Mouse (Mus musculus) embryonic facial prominence, embryonic 11.5 days (tissue): ENCODE results near the gene Hgd. TPM values are rescaled to one million over a fixed set of nuclear protein-coding genes. Genes with fewer than 3 reads are reported as not detected.

Experiments used
- ATAC-seq: fragments of 200-750 bp; cut with Nextera tagmentation; replicated peaks from 2 replicates; pipeline ENCODE4 v1.8.0; 2017; ENCODE audit warnings: low read depth; ENCODE audit not compliant: insufficient number of reproducible peaks, low FRiP score, low TSS enrichment
- DNase-seq: peaks from one replicate; pipeline ENCODE4 v3.0.0-alpha.2; 2015; ENCODE audit warnings: low spot score
- H3K27ac ChIP-seq: fragments of 300-500 bp; sonication (generic); replicated peaks from 2 replicates; pipeline ENCODE4 v1.5.1; 2014; ENCODE audit warnings: mild to moderate bottlenecking, low read depth, low read length, control low read depth
- H3K27me3 ChIP-seq: fragments of 300-500 bp; sonication (generic); 2 replicates; pipeline ENCODE4 v1.6.1; 2014; ENCODE audit warnings: mild to moderate bottlenecking, low read length, moderate library complexity, mixed read lengths; ENCODE audit not compliant: control insufficient read depth, insufficient read depth
- H3K36me3 ChIP-seq: fragments of 300-500 bp; sonication (generic); replicated peaks from 2 replicates; pipeline ENCODE4 v1.6.1; 2014; ENCODE audit warnings: low read depth, mild to moderate bottlenecking, low read length, moderate library complexity, mixed read lengths; ENCODE audit not compliant: control insufficient read depth, insufficient read depth
- H3K4me1 ChIP-seq: fragments of 300-500 bp; sonication (generic); 2 replicates; pipeline ENCODE4 v1.6.1; 2014; ENCODE audit warnings: low read length, mixed read lengths; ENCODE audit not compliant: control insufficient read depth, insufficient read depth
- H3K4me2 ChIP-seq: fragments of 300-500 bp; sonication (generic); 2 replicates; pipeline ENCODE4 v1.6.1; 2014; ENCODE audit warnings: low read depth, mild to moderate bottlenecking, control low read depth, low read length, moderate library complexity
- H3K4me3 ChIP-seq: fragments of 300-500 bp; sonication (generic); 2 replicates; pipeline ENCODE4 v1.5.1; 2014; ENCODE audit warnings: low read depth, low read length, control low read depth
- H3K9ac ChIP-seq: fragments of 300-500 bp; sonication (generic); replicated peaks from 2 replicates; pipeline ENCODE4 v1.6.1; 2014; ENCODE audit warnings: mild to moderate bottlenecking, control low read depth, low read length
- H3K9me3 ChIP-seq: fragments of 300-500 bp; sonication (generic); replicated peaks from 2 replicates; pipeline ENCODE4 v1.6.1; 2016; ENCODE audit warnings: mild to moderate bottlenecking, low read length, inconsistent platforms, mixed read lengths; ENCODE audit not compliant: control insufficient read depth
- WGBS: fragments of 180-500 bp; shearing (Covaris S2); extraction: QIAGEN DNeasy Blood & Tissue Kit; methylation state at CpG from one replicate; pipeline ENCODE4 v1.1.7; 2014; 5-methylcytosine and 5-hydroxymethylcytosine counted together
- polyA plus RNA-seq: library from polyadenylated mRNA; unstranded; fragments of >200 nt; fragmentation: Nextera tagmentation; extraction: Ambion mirVana; gene quantifications from 2 replicates; pipeline ENCODE4 v1.2.1, GENCODE M21; 2014

Gene Hgd
- polyA plus RNA-seq, 1 experiment from 2014 or later = not detected

GRCm38 (mm10) chr16:37656796-37657195 lies 76.8 kb downstream of the Hgd start:
- H3K9ac ChIP-seq = no peak overlapping the region
- no peak overlapping the region for H3K27ac ChIP-seq
- no peak for ATAC-seq
- H3K9me3 ChIP-seq = no peaks in the 10 kb centered on the region
- H3K36me3 ChIP-seq = no peaks in the 10 kb centered on the region
- no peak for DNase-seq
- H3K4me3 ChIP-seq = no peak overlapping the region
- H3K27me3 ChIP-seq = no peaks in the 10 kb centered on the region
- no peaks in the 10 kb centered on the region for H3K4me1 ChIP-seq
- H3K4me2 ChIP-seq = no peak overlapping the region
- WGBS = 73% methylated on average over 7 of the region's 7 CpGs

- H3K4me1 ChIP-seq = no peaks in the 10 kb centered on the region
- DNase-seq (no peak), ATAC-seq (no peak)
- no peaks in the 10 kb centered on the region for H3K36me3 ChIP-seq
- H3K27ac ChIP-seq = no peak overlapping the region
- 77% methylated on average over 9 of the region's 9 CpGs for WGBS
- no peak overlapping the region for H3K4me2 ChIP-seq
- H3K4me3 ChIP-seq = no peak overlapping the region
- no peak overlapping the region for H3K9ac ChIP-seq
- H3K27me3 ChIP-seq = no peaks in the 10 kb centered on the region
- H3K9me3 ChIP-seq = no peaks in the 10 kb centered on the region
These were observed 83.9 kb downstream of the Hgd start for GRCm38 (mm10) chr16:37663643-37664459.

- DNase-seq (no peak), ATAC-seq (no peak)
- Histone ChIP-seq H3K4me1 (no peaks in the 10 kb centered on the region), H3K4me2 (no peak overlapping the region), H3K27me3 (no peaks in the 10 kb centered on the region), H3K27ac (no peak overlapping the region), H3K36me3 (no peaks in the 10 kb centered on the region), H3K9me3 (no peaks in the 10 kb centered on the region), H3K9ac (no peak overlapping the region), H3K4me3 (no peak overlapping the region)
- WGBS = 64% methylated on average over 5 of the region's 5 CpGs
These were observed 85.5 kb downstream of the Hgd start for GRCm38 (mm10) chr16:37665394-37665935.

- DNase-seq (no peak), ATAC-seq (no peak)
- Histone ChIP-seq H3K27me3 (no peaks in the 10 kb centered on the region), H3K27ac (no peak overlapping the region), H3K36me3 (no peaks in the 10 kb centered on the region), H3K4me2 (no peak overlapping the region), H3K9ac (no peak overlapping the region), H3K4me1 (no peaks in the 10 kb centered on the region), H3K9me3 (no peaks in the 10 kb centered on the region), H3K4me3 (no peak overlapping the region)
- WGBS = 44% methylated on average over 4 of the region's 4 CpGs
These were observed 90.8 kb downstream of the Hgd start for GRCm38 (mm10) chr16:37670666-37671283.

- Histone ChIP-seq H3K27ac (no peak overlapping the region), H3K4me1 (no peaks in the 10 kb centered on the region), H3K4me3 (no peak overlapping the region), H3K9ac (no peak overlapping the region), H3K36me3 (no peaks in the 10 kb centered on the region), H3K4me2 (no peak overlapping the region), H3K9me3 (no peaks in the 10 kb centered on the region), H3K27me3 (no peaks in the 10 kb centered on the region)
- 88% methylated on average over 5 of the region's 5 CpGs for WGBS
- DNase-seq = no peak
- no peak for ATAC-seq
These were observed 95.4 kb downstream of the Hgd start for GRCm38 (mm10) chr16:37675326-37675725.

- no peak overlapping the region for H3K27ac ChIP-seq
- H3K4me2 ChIP-seq = no peak overlapping the region
- DNase-seq (no peak), ATAC-seq (no peak)
- H3K4me1 ChIP-seq = no peaks in the 10 kb centered on the region
- no peak overlapping the region for H3K9ac ChIP-seq
- no peaks in the 10 kb centered on the region for H3K27me3 ChIP-seq
- WGBS = 52% methylated on average over 17 of the region's 17 CpGs
- H3K4me3 ChIP-seq = no peak overlapping the region
- H3K9me3 ChIP-seq = no peaks in the 10 kb centered on the region
- H3K36me3 ChIP-seq = no peaks in the 10 kb centered on the region
These were observed 96.2 kb downstream of the Hgd start for GRCm38 (mm10) chr16:37676024-37676676.

- Histone ChIP-seq H3K27me3 (no peaks in the 10 kb centered on the region), H3K4me1 (no peaks in the 10 kb centered on the region), H3K4me3 (no peak overlapping the region), H3K27ac (no peak overlapping the region), H3K36me3 (no peaks in the 10 kb centered on the region), H3K9me3 (no peaks in the 10 kb centered on the region), H3K9ac (no peak overlapping the region), H3K4me2 (no peak overlapping the region)
- DNase-seq (no peak), ATAC-seq (no peak)
- WGBS = 43% methylated on average over 4 of the region's 4 CpGs
These were observed 96.7 kb downstream of the Hgd start for GRCm38 (mm10) chr16:37676677-37677072.

- WGBS = 80% methylated on average over 8 of the region's 8 CpGs
- no peaks in the 10 kb centered on the region for H3K4me1 ChIP-seq
- H3K9me3 ChIP-seq = no peaks in the 10 kb centered on the region
- H3K9ac ChIP-seq = no peak overlapping the region
- H3K27ac ChIP-seq = no peak overlapping the region
- H3K4me2 ChIP-seq = no peak overlapping the region
- no peaks in the 10 kb centered on the region for H3K36me3 ChIP-seq
- DNase-seq = no peak
- no peak overlapping the region for H3K4me3 ChIP-seq
- H3K27me3 ChIP-seq = no peaks in the 10 kb centered on the region
- ATAC-seq = no peak
These were observed 97.6 kb downstream of the Hgd start for GRCm38 (mm10) chr16:37677586-37677985.
